Comparison of ENCODE assay signal across 8 mouse cellular contexts in genomic region chr11:11878278-11878980, GRCm38 (mm10). TPM values are rescaled to one million over a fixed set of nuclear protein-coding genes. Genes with fewer than 3 reads are reported as not detected.
DNase-seq lines count a peak whose midpoint lies in the region; ATAC-seq and TF ChIP-seq lines count a peak whose summit lies in the region.

No protein-coding gene starts in this region.

- ATAC-seq in neural tube, embryonic 13.5 days (ENCODE audit: low read depth): 0 out of 2 replicates have a peak, but pooled peaks have one; percentile 13
- no peak for ATAC-seq in neural tube, embryonic 15.5 days (ENCODE audit: low FRiP score)
- no peak for ATAC-seq in midbrain, embryonic 14.5 days (ENCODE audit: low FRiP score, low TSS enrichment)

- H3K36me3 ChIP-seq in neural tube, embryonic 13.5 days: no peaks in the 10 kb centered on the region
- no peaks in the 10 kb centered on the region for H3K36me3 ChIP-seq in neural tube, embryonic 15.5 days
- H3K36me3 ChIP-seq in midbrain, embryonic 14.5 days (ENCODE audit: control insufficient read depth, insufficient read depth, low read length): no peaks in the 10 kb centered on the region

- no peaks in the 10 kb centered on the region for H3K27me3 ChIP-seq in neural tube, embryonic 13.5 days
- H3K27me3 ChIP-seq in neural tube, embryonic 15.5 days (replicated peaks): 0 out of 2 replicates have a peak, but pooled peaks cover 3% of the 10 kb centered on the region
- no peaks in the 10 kb centered on the region for H3K27me3 ChIP-seq in midbrain, embryonic 14.5 days (ENCODE audit: control insufficient read depth, insufficient read depth, low read length)

- no peak overlapping the region for H3K4me3 ChIP-seq in neural tube, embryonic 13.5 days
- no peak overlapping the region for H3K4me3 ChIP-seq in neural tube, embryonic 15.5 days (replicated peaks)
- H3K4me3 ChIP-seq in gastrocnemius, adult 2 months: no peak overlapping the region
- no peak overlapping the region for H3K4me3 ChIP-seq in midbrain, embryonic 14.5 days (replicated peaks; ENCODE audit: low read depth, low read length)

- H3K9ac ChIP-seq in neural tube, embryonic 13.5 days: no peak overlapping the region
- H3K9ac ChIP-seq in neural tube, embryonic 15.5 days (replicated peaks): no peak overlapping the region
- H3K9ac ChIP-seq in midbrain, embryonic 14.5 days (replicated peaks; ENCODE audit: low read length): 0 out of 2 replicates have a peak overlapping the region, but pooled peaks have one; percentile 12

- peaks cover 13% of the 10 kb centered on the region for H3K4me1 ChIP-seq in neural tube, embryonic 13.5 days (replicated peaks)
- H3K4me1 ChIP-seq in neural tube, embryonic 15.5 days: peaks cover 8% of the 10 kb centered on the region
- peaks cover 10% of the 10 kb centered on the region; the same call in 1 of the 2 replicates for H3K4me1 ChIP-seq in midbrain, embryonic 14.5 days (ENCODE audit: control insufficient read depth, insufficient read depth, low read length)

- H3K27ac ChIP-seq in neural tube, embryonic 13.5 days (replicated peaks): peak overlapping the region; percentile 71
- H3K27ac ChIP-seq in neural tube, embryonic 15.5 days (replicated peaks): no peak overlapping the region; the same call in 1 of the 2 replicates
- H3K27ac ChIP-seq in gastrocnemius, adult 2 months: peak overlapping the region; percentile 85
- H3K27ac ChIP-seq in midbrain, embryonic 14.5 days (replicated peaks; ENCODE audit: low read depth, low read length): peak overlapping the region; percentile 37; the same call in 1 of the 2 replicates

- intact Hi-C loops in gastrocnemius, adult 2 months (cut with DNase I): no loop called here

- TF ChIP-seq CTCF in gastrocnemius, adult 2 months (IDR thresholded peaks at IDR 0.05): no peak

- no peak overlapping the region for H3K4me2 ChIP-seq in neural tube, embryonic 13.5 days
- H3K4me2 ChIP-seq in neural tube, embryonic 15.5 days: no peak overlapping the region
- H3K4me2 ChIP-seq in midbrain, embryonic 14.5 days (ENCODE audit: low read length): no peak overlapping the region

- H3K9me3 ChIP-seq in neural tube, embryonic 13.5 days: no peaks in the 10 kb centered on the region
- H3K9me3 ChIP-seq in neural tube, embryonic 15.5 days (replicated peaks): no peaks in the 10 kb centered on the region
- no peaks in the 10 kb centered on the region for H3K9me3 ChIP-seq in midbrain, embryonic 14.5 days (ENCODE audit: control insufficient read depth, low read length)

- peak; percentile 62 for DNase-seq in gastrocnemius, adult 2 months
- peak; percentile 28 for DNase-seq in kidney, postnatal 10 days
- no peak for DNase-seq in midbrain, embryonic 14.5 days
- no peak for DNase-seq in layer of hippocampus, postnatal 25 days (ENCODE audit: extremely low spot score in 1 of 2, low spot score in 1 of 2)
- no peak for DNase-seq in urinary bladder, postnatal 25 days (ENCODE audit: low spot score)
- DNase-seq in cerebellum, adult 9-11 months: no peak

- WGBS in neural tube, embryonic 13.5 days: 17% methylated on average over 10 of the region's 11 CpGs
- 33% methylated on average over 7 of the region's 11 CpGs for WGBS in neural tube, embryonic 15.5 days
- 22% methylated on average over 11 of the region's 11 CpGs for WGBS in midbrain, embryonic 14.5 days

RNA-seq across cellular contexts. Expression of gene Ddc, which starts 19.5 kb away (rescaled TPM):
- polyA plus RNA-seq in neural tube, embryonic 13.5 days (2015; fragmentation: Nextera tagmentation; extraction: Ambion mirVana): 3.3 and 6.5 TPM in 2 replicates
- polyA plus RNA-seq in neural tube, embryonic 15.5 days (2015; fragmentation: Nextera tagmentation; extraction: Ambion mirVana): 4.7 and 5.5 TPM in 2 replicates
- total RNA-seq in gastrocnemius, adult 2 months (2021): under 1 TPM; 0.61 to 0.81 TPM
- 24.0 and 25.3 TPM in 2 replicates for polyA plus RNA-seq in midbrain, embryonic 14.5 days (2014; fragmentation: Nextera tagmentation; extraction: Ambion mirVana)
- 10 to 100 TPM; 11.8 to 12.2 TPM for total RNA-seq in layer of hippocampus, postnatal 25 days (2021)

Comparison
In these comparisons a context has a peak if more than half of its experiments do, and no peak if none do; other contexts are left out.
1. DNase-seq: peak in gastrocnemius, adult 2 months (single experiment) and kidney, postnatal 10 days (single experiment); none in midbrain, embryonic 14.5 days (single experiment), layer of hippocampus, postnatal 25 days (0 of 2), urinary bladder, postnatal 25 days (single experiment) and cerebellum, adult 9-11 months (single experiment).